Mouse (Mus musculus): ENCODE measurements at regions not wholly inside any gene's neighbourhood (a gene's known extent, or its start where the extent isn't known, plus 50 kb on each side); places are given as distances from the start of the nearest gene placed in this dataset.
A peak's percentile ranks its signal among the peaks of the same experiment; 100 is the strongest.

DNA sequence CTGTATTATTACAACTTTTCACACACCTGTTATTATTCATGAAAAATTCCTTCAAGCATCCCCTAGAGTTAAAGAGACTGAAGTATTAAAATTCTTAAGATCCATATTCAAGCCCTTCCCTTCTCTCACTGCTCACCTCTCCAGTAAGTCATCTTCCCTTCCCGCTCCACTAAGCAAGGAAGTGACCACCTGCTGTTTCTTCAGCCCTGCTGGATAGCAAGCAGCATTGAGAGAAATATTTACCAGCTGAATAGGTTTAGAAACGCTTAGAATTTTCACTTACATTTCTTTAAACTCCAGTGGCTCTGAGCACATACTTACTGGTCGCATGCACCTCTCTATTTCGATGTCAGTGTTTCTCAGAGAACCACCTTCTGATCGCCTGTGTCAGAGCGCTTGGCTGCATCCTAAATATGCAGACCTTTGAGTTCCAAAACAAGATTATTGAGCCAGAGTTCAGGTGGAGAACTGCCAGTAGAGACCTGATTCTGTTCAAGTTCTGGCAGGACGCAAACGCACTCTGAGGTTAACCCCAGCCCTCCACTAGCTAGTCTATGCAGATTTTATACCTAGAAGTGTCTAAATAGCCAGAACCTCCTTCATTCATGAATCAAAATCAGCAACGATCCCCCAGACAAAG, 314.9 kb downstream of the Mllt3 start:
- POLR2A ChIA-PET = no interaction called here
- ATAC-seq = no peak
- DNase-seq (ENCODE audit: low read depth, low spot score) = no peak
- H3K27me3 ChIP-seq = no peaks in the 10 kb centered on the region
- in situ Hi-C loops (cut with MboI; ENCODE audit: low pct_unique_long_range_greater_than_20kb) = no loop called here
- TF ChIP-seq CTCF (IDR thresholded peaks at IDR 0.05) = no peak
- CTCF ChIA-PET = no interaction called here

DNA sequence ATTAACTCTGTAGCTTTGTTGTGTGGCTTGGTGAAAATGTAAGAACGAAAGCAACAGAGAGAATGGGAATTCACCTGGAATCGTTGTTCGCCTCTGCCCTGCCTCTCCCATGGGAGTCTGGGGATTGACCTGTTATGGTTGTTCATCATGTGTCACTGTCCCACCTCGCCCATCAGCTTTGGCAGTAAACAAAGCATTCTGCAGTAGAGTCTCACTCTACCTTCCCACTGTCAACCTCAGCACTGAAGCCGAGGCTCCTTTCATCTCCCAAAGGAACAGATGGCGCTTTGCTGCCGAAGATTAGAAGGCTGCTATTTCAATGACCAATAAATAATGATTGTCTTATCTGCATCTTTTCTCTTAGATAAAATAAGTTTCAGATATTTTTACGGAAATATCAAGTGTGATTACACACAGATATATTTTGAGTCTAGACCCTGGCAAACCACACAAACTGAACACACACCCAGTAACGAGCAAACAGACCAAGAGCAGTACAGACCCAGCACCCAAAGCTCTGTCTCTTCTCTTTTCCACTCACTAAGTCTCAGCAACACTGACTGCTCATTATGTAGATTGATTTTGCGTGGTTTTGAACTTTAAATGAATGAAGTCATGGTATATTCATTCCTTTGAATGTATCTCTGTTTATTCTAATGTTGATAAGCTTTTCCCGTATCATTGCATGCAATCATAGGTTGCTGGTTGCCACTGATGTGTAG, 317.8 kb downstream of the Mllt3 start:
- in situ Hi-C loops (cut with MboI; ENCODE audit: low pct_unique_long_range_greater_than_20kb) = no loop called here
- DNase-seq (ENCODE audit: low read depth, low spot score) (no peak), ATAC-seq (no peak)
- H3K27me3 ChIP-seq = no peaks in the 10 kb centered on the region
- ChIA-PET CTCF (interaction anchor here (1.5 to 1.8 kb wide), 2 partner anchors 16 to 24 kb away, joined by 4 to 5 read pairs; no protein-coding TSS in a partner anchor), POLR2A (no interaction called here)
- no peak for TF ChIP-seq CTCF (IDR thresholded peaks at IDR 0.05)

DNA sequence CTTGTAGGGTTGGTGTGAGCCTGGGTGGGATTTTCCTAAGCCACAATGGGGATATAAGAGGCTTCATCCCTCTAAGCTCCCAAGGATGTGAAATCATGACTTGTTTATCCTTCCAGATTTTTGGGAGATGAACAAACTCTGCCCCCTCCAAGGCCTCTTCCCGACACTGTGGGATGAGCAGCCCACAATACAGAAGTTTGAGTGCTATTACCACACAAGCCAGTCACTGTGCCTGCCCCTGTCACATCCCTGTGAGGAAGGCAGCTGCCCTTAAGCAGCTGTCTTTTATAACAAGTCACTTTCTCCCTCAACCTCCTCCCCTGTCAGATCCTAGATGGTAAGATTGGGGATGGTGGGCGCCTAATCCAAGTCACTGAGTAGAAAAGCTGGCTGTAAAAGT, 320.5 kb downstream of the Mllt3 start:
- peak; percentile 12 for ATAC-seq
- H3K27me3 ChIP-seq = no peaks in the 10 kb centered on the region
- CTCF ChIA-PET = no interaction called here
- POLR2A ChIA-PET = no interaction called here
- no peak for TF ChIP-seq CTCF (IDR thresholded peaks at IDR 0.05)
- in situ Hi-C loops (cut with MboI; ENCODE audit: low pct_unique_long_range_greater_than_20kb) = no loop called here
- no peak for DNase-seq (ENCODE audit: low read depth, low spot score)

DNA sequence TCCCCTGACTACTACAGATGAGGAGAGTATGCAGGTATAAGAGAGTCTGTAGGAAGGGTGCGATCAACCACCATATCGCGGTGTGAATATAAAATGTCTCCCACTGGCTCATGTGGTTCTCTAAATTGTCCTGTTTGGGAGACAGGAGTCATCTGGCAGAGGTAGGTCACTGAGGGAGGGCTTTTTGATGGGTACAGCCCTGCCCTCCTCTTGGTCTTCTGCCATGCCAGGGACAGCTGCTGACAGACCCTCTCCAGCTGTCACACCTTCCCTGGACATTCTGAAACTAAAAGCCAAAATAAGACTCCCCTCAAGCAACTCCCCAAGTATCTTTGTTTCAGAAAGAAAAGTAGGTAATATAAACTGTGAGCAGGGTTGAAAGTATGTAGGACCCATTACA, 320.9 kb downstream of the Mllt3 start:
- in situ Hi-C loops (cut with MboI; ENCODE audit: low pct_unique_long_range_greater_than_20kb) = no loop called here
- POLR2A ChIA-PET = no interaction called here
- DNase-seq (ENCODE audit: low read depth, low spot score) = no peak
- H3K27me3 ChIP-seq = no peaks in the 10 kb centered on the region
- CTCF ChIA-PET = no interaction called here
- no peak for ATAC-seq
- TF ChIP-seq CTCF (IDR thresholded peaks at IDR 0.05) = no peak

DNA sequence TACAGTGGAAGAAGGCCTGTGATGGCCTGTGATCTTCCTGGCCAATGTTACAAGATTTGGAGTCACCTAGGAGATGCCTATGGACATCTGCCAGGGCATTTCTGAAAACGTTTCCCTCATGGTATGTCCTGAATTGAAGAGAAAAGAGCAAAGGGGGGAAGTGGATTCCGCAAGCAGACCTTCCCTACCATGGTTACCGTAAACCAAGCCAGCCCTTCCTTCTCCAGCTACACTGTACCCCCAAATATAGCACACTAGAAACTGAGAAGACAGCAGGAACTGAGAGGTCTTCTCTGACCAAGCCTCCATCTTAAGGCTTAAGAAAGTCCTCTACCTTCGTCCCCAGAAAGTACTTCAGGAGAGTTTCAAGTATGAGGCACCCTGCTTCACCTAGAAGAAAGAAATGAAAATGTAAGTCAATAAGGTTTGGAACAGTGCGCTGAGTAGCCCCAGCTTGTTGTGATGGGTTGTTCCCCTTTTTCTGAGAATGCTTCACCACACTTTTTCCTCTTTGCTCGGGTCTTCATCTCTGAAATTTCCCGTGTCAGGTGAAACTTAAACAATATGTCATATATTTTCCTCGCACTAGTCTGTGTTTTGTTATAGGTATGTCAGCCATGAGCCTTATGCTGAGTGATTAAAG, 321.9 kb downstream of the Mllt3 start:
- H3K27me3 ChIP-seq = no peaks in the 10 kb centered on the region
- TF ChIP-seq CTCF (IDR thresholded peaks at IDR 0.05) = no peak
- no peak for DNase-seq (ENCODE audit: low read depth, low spot score)
- in situ Hi-C loops (cut with MboI; ENCODE audit: low pct_unique_long_range_greater_than_20kb) = no loop called here
- POLR2A ChIA-PET = no interaction called here
- no peak for ATAC-seq
- CTCF ChIA-PET = no interaction called here

DNA sequence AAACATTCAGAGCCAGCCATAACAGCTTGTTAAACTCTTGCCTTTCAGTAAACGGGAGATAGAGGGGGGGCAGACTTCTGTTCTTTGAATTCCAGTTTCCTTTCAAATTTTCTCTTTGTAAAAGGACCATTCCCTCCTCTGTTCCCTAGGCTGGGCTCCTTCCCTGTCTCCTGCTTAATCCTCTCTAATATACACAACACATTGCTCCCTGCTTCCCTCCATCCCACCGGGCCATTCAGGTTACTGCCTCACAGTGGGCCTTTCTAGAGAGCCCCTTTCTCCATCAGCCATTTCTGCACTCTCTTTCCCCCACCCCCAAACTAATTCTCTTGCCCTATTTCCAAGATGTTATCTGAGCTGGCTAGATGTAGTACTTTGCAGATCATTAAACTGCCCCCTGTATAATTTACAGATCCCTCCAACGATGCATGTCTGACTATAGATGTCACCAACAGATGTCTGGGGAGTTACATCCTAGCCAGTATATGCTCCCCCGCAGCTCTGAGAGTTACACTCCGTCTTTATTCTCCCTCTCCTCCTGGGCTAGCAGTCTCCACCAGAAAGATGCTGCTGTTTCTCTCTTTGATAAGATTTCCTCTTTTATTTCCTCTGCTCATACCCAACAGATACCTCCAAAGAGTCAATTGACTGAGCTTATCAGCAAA, 324.1 kb downstream of the Mllt3 start:
- TF ChIP-seq CTCF (IDR thresholded peaks at IDR 0.05) = no peak
- ATAC-seq = no peak
- POLR2A ChIA-PET = no interaction called here
- CTCF ChIA-PET = no interaction called here
- in situ Hi-C loops (cut with MboI; ENCODE audit: low pct_unique_long_range_greater_than_20kb) = no loop called here
- no peak for DNase-seq (ENCODE audit: low read depth, low spot score)
- no peaks in the 10 kb centered on the region for H3K27me3 ChIP-seq

DNA sequence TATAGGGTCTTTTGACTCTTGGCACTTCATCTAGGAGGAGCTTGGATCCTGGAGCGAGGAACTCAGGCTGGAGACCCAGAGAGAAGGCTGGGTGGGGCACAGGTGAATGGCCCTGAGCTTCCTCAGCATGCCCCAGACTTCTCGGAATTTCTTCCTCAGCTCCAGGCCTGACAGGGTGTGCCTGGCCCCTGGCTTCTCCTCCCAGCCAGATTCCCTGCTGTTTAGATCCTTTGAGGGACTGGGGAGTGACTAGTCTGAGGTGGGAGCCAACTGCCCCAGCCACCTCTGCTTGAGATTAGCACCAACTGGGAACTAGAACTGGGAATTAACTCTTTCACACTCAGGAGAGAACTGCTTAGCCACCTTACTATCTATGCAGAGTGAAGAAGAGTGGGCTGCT, 325.8 kb downstream of the Mllt3 start:
- no peaks in the 10 kb centered on the region for H3K27me3 ChIP-seq
- ATAC-seq = no peak
- no peak for TF ChIP-seq CTCF (IDR thresholded peaks at IDR 0.05)
- in situ Hi-C loops (cut with MboI; ENCODE audit: low pct_unique_long_range_greater_than_20kb) = no loop called here
- ChIA-PET POLR2A (no interaction called here), CTCF (no interaction called here)
- DNase-seq (ENCODE audit: low read depth, low spot score) = no peak

DNA sequence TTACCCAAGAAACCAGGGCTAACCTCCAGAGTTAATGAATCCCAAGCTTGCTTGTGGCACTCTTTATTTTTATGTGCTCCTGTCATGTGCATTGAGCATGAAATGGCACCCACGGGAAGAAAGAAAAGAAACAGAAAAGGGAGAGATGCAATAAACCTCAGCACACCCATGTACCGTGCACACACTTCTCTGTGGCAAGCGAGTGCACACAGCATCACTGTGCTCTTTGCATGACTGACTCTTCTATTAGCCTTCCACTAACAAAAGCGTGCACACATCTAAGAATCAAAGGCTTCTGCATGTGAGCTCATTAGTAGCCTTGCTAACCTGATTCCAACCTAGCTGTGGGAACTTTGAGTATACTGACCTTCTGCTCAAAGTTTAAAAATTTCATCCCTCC, 330.3 kb downstream of the Mllt3 start:
- POLR2A ChIA-PET = no interaction called here
- no peak for ATAC-seq
- DNase-seq (ENCODE audit: low read depth, low spot score) = no peak
- H3K27me3 ChIP-seq = no peaks in the 10 kb centered on the region
- CTCF ChIA-PET = interaction anchor here (1.1 to 1.3 kb wide), 2 partner anchors 9 to 45 kb away, joined by 3 read pairs; no protein-coding TSS in a partner anchor
- in situ Hi-C loops (cut with MboI; ENCODE audit: low pct_unique_long_range_greater_than_20kb) = no loop called here
- TF ChIP-seq CTCF (IDR thresholded peaks at IDR 0.05) = no peak

DNA sequence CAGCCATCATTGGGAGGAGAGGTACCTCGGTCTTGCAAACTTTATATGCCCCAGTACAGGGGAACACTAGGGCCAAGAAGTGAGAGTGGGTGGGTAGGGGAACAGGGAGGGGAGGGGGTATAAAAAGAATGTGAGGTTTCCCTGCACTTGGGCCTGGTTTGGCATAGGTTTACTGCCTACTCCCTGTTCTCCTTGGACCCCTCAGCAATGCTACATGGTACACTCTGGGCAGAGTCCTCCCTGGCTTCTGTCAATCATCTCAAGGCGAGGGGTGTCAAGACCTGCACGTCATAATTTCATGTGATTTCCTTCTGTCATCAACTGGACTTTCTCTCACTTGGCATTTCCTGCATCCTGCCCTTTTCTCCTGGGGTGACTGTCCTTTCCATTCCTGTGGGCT, 330.9 kb downstream of the Mllt3 start:
- H3K27me3 ChIP-seq = no peaks in the 10 kb centered on the region
- in situ Hi-C loops (cut with MboI; ENCODE audit: low pct_unique_long_range_greater_than_20kb) = no loop called here
- ChIA-PET CTCF (interaction anchor here (1.1 to 1.3 kb wide), 2 partner anchors 9 to 45 kb away, joined by 3 read pairs; no protein-coding TSS in a partner anchor), POLR2A (no interaction called here)
- no peak for DNase-seq (ENCODE audit: low read depth, low spot score)
- ATAC-seq = no peak
- TF ChIP-seq CTCF (IDR thresholded peaks at IDR 0.05) = no peak

DNA sequence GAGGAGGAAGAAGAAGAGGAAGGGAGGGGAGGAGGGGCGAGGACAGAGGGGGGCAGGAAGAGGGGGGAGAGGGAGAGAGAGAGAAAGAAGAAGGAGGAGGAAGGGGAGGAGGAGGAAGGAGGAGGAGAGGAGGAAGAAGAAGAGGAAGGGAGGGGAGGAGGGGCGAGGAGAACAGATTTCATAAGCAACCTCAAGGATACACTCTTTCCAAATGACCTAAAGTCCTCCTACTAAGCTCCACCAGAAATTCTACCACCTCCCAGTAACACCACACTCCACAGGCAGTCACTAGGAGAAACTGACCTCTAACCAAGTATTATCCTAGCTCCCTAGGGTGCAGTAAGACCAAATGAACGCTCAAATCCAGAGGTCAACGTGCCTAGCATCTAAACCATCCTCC, 332.1 kb downstream of the Mllt3 start:
- H3K27me3 ChIP-seq = no peaks in the 10 kb centered on the region
- TF ChIP-seq CTCF (IDR thresholded peaks at IDR 0.05) = no peak
- CTCF ChIA-PET = no interaction called here
- DNase-seq (ENCODE audit: low read depth, low spot score) (no peak), ATAC-seq (no peak)
- POLR2A ChIA-PET = no interaction called here
- in situ Hi-C loops (cut with MboI; ENCODE audit: low pct_unique_long_range_greater_than_20kb) = no loop called here

DNA sequence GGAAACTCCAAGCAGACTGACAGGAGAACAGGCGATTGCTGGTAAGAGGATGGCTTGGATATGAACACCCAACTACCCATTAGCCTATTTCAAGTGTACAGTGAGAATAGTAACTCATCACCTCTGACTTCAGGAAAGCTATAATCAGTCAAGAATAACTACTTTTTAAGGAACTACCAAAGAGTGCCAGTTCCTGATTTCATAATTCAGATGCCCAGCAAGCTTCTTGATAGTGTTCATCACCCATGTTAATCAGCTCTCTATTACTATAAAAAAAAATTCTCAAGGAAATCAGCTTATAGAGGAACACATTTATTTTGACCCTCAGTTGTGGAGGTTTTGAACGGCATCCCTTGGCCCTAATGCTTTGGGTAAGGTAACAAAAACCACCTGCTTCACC, 332.7 kb downstream of the Mllt3 start:
- ATAC-seq (no peak), DNase-seq (ENCODE audit: low read depth, low spot score) (no peak)
- TF ChIP-seq CTCF (IDR thresholded peaks at IDR 0.05) = no peak
- in situ Hi-C loops (cut with MboI; ENCODE audit: low pct_unique_long_range_greater_than_20kb) = no loop called here
- POLR2A ChIA-PET = no interaction called here
- no peaks in the 10 kb centered on the region for H3K27me3 ChIP-seq
- CTCF ChIA-PET = no interaction called here
